Mouse (Mus musculus) MEL (cell line): ENCODE measurements around the gene Itgb3. TPM values are rescaled to one million over a fixed set of nuclear protein-coding genes. Genes with fewer than 3 reads are reported as not detected.
A peak's percentile ranks its signal among the peaks of the same experiment; 100 is the strongest.

Experiments
- DNase-seq: peaks from one replicate; pipeline ENCODE4 v3.0.0; 2011; ENCODE audit warnings: low read depth, low spot score
- H3K27ac ChIP-seq: 2 replicates; pipeline ENCODE4 v1.5.1; 2012; ENCODE audit warnings: low read depth, mild to moderate bottlenecking, control low read depth, low read length, moderate library complexity; ENCODE audit not compliant: control insufficient read depth
- H3K27me3 ChIP-seq, 2 experiments: fragments of 150-350 bp in 1 of 2; sonication (generic) in 1 of 2; 2 replicates each; pipeline ENCODE4 v1.6.1; 2012; ENCODE audit warnings: low read length in 2 of 2, mild to moderate bottlenecking in 2 of 2, improper control_type of control experiment in 1 of 2, moderate library complexity in 1 of 2; ENCODE audit not compliant: insufficient read depth in 2 of 2, control insufficient read depth in 1 of 2
- H3K36me3 ChIP-seq, 2 experiments: 2 replicates each; pipeline ENCODE4 v1.6.1; 2012 to 2014; ENCODE audit warnings: low read length in 2 of 2, improper control_type of control experiment in 1 of 2, inconsistent platforms in 1 of 2, mild to moderate bottlenecking in 1 of 2; ENCODE audit not compliant: insufficient read depth in 2 of 2, control insufficient read depth in 1 of 2
- H3K4me1 ChIP-seq, 2 experiments: fragments of 150-350 bp in 1 of 2; sonication (generic) in 1 of 2; 2 replicates each; pipeline ENCODE4 v1.6.1; 2012; ENCODE audit warnings: low read length in 2 of 2, improper control_type of control experiment in 1 of 2, mild to moderate bottlenecking in 1 of 2; ENCODE audit not compliant: insufficient read depth in 2 of 2, control insufficient read depth in 1 of 2
- H3K4me3 ChIP-seq, 2 experiments: fragments of 150-350 bp in 1 of 2; sonication (generic) in 1 of 2; 2 replicates each; pipeline ENCODE4 v1.5.1; 2012; ENCODE audit warnings: low read depth in 2 of 2, low read length in 2 of 2, mild to moderate bottlenecking in 2 of 2, moderate library complexity in 2 of 2, control low read depth in 1 of 2, improper control_type of control experiment in 1 of 2; ENCODE audit not compliant: control insufficient read depth in 1 of 2, insufficient read depth in 1 of 2
- H3K79me2 ChIP-seq: 2 replicates; pipeline ENCODE4 v1.6.1; 2012; ENCODE audit warnings: mild to moderate bottlenecking, low read length, moderate library complexity; ENCODE audit not compliant: control insufficient read depth, poor library complexity, insufficient read depth
- H3K9ac ChIP-seq: 2 replicates; pipeline ENCODE4 v1.6.1; 2012; ENCODE audit warnings: low read depth, mild to moderate bottlenecking, control low read depth, low read length, moderate library complexity; ENCODE audit not compliant: control insufficient read depth, poor library complexity, severe bottlenecking
- H3K9me3 ChIP-seq: fragments of 150-350 bp; sonication (generic); replicated peaks from 2 replicates; pipeline ENCODE4 v1.6.1; 2012; ENCODE audit warnings: mild to moderate bottlenecking, low read length, improper control_type of control experiment, moderate library complexity; ENCODE audit not compliant: insufficient read depth
- BHLHE40 ChIP-seq: IDR thresholded peaks from 2 replicates; pipeline ENCODE4 v1.6.1; 2012; ENCODE audit warnings: low read depth, mild to moderate bottlenecking, inconsistent platforms, low read length, improper control_type of control experiment, borderline replicate concordance
- CHD2 ChIP-seq: IDR thresholded peaks from 2 replicates; pipeline ENCODE4 v1.6.1; 2011; ENCODE audit warnings: low read length, improper control_type of control experiment
- CTCF ChIP-seq, 3 experiments: IDR thresholded peaks in 2 of 3; conservative IDR thresholded peaks in 1 of 3; 2 replicates each; pipeline ENCODE4 v1.5.1; 2011 to 2012; ENCODE audit warnings: low read length in 3 of 3, low read depth in 2 of 3, mild to moderate bottlenecking in 2 of 3, improper control_type of control experiment in 1 of 3, inconsistent platforms in 1 of 3, mixed read lengths in 1 of 3, moderate library complexity in 1 of 3; ENCODE audit not compliant: control insufficient read depth in 1 of 3, insufficient read depth in 1 of 3, poor library complexity in 1 of 3, severe bottlenecking in 1 of 3
- ELF1 ChIP-seq: IDR thresholded peaks from 2 replicates; pipeline ENCODE4 v1.6.1; 2014; ENCODE audit warnings: low read depth, mild to moderate bottlenecking, inconsistent platforms, low read length, improper control_type of control experiment, moderate library complexity
- GABPA ChIP-seq: IDR thresholded peaks from 2 replicates; pipeline ENCODE4 v1.6.1; 2012; ENCODE audit warnings: low read depth, mild to moderate bottlenecking, inconsistent platforms, low read length, improper control_type of control experiment, moderate library complexity
- KAT2A ChIP-seq: conservative IDR thresholded peaks from 2 replicates; pipeline ENCODE4 v1.6.1; 2012; ENCODE audit warnings: low read depth, low read length, improper control_type of control experiment, inconsistent platforms
- MAX ChIP-seq: IDR thresholded peaks from 2 replicates; pipeline ENCODE4 v1.6.1; 2011; ENCODE audit warnings: low read length, improper control_type of control experiment
- MAZ ChIP-seq: IDR thresholded peaks from 2 replicates; pipeline ENCODE4 v1.6.1; 2012; ENCODE audit warnings: low read depth, mild to moderate bottlenecking, inconsistent platforms, low read length, improper control_type of control experiment
- MXI1 ChIP-seq: IDR thresholded peaks from 2 replicates; pipeline ENCODE4 v1.6.1; 2011; ENCODE audit warnings: mild to moderate bottlenecking, low read depth, low read length, improper control_type of control experiment
- NELFE ChIP-seq: IDR thresholded peaks from 2 replicates; pipeline ENCODE4 v1.6.1; 2011; ENCODE audit warnings: low read depth, low read length, improper control_type of control experiment
- POLR2AphosphoS2 ChIP-seq: IDR thresholded peaks from 2 replicates; pipeline ENCODE4 v1.6.1; 2011; ENCODE audit warnings: low read length, improper control_type of control experiment
- RAD21 ChIP-seq: IDR thresholded peaks from 2 replicates; pipeline ENCODE4 v1.6.1; 2011; ENCODE audit warnings: mild to moderate bottlenecking, low read depth, low read length, improper control_type of control experiment
- SIN3A ChIP-seq: IDR thresholded peaks from 2 replicates; pipeline ENCODE4 v1.6.1; 2012; ENCODE audit warnings: low read length, improper control_type of control experiment, inconsistent platforms
- SMC3 ChIP-seq: IDR thresholded peaks from 2 replicates; pipeline ENCODE4 v1.6.1; 2011; ENCODE audit warnings: low read depth, low read length, improper control_type of control experiment
- TAL1 ChIP-seq: IDR thresholded peaks from 2 replicates; pipeline ENCODE4 v1.6.1; 2012; ENCODE audit warnings: mild to moderate bottlenecking, inconsistent platforms, low read length, moderate library complexity, mixed read lengths
- ZKSCAN1 ChIP-seq: IDR thresholded peaks from 2 replicates; pipeline ENCODE4 v1.6.1; 2012; ENCODE audit warnings: low read depth, mild to moderate bottlenecking, inconsistent platforms, low read length, improper control_type of control experiment, moderate library complexity
- ZMIZ1 ChIP-seq: IDR thresholded peaks from 2 replicates; pipeline ENCODE4 v1.6.1; 2012; ENCODE audit warnings: low read depth, mild to moderate bottlenecking, inconsistent platforms, low read length, improper control_type of control experiment, moderate library complexity
- polyA plus RNA-seq, 2 experiments: library from polyadenylated mRNA; stranded (reverse) in 1 of 2; unstranded in 1 of 2; fragments of >175 nt in 1 of 2; fragments of >200 nt in 1 of 2; gene quantifications; 2 replicates each; pipeline versions ENCODE4 v1.2.1 to v1.2.4; 2012; ENCODE audit warnings: low replicate concordance in 2 of 2, low read depth in 1 of 2; ENCODE audit not compliant: insufficient read length in 2 of 2, insufficient read depth in 1 of 2, missing spikeins in 1 of 2
- total RNA-seq: library from RNA; depleted of rRNA; stranded (reverse); fragments of 300-350 nt; gene quantifications from 2 replicates; pipeline ENCODE4 v1.2.3, GENCODE M21; 2012

Gene Itgb3
- total and polyA plus RNA-seq, 3 experiments, result 0.08 to 0.32 TPM; not detected in 1

DNA sequence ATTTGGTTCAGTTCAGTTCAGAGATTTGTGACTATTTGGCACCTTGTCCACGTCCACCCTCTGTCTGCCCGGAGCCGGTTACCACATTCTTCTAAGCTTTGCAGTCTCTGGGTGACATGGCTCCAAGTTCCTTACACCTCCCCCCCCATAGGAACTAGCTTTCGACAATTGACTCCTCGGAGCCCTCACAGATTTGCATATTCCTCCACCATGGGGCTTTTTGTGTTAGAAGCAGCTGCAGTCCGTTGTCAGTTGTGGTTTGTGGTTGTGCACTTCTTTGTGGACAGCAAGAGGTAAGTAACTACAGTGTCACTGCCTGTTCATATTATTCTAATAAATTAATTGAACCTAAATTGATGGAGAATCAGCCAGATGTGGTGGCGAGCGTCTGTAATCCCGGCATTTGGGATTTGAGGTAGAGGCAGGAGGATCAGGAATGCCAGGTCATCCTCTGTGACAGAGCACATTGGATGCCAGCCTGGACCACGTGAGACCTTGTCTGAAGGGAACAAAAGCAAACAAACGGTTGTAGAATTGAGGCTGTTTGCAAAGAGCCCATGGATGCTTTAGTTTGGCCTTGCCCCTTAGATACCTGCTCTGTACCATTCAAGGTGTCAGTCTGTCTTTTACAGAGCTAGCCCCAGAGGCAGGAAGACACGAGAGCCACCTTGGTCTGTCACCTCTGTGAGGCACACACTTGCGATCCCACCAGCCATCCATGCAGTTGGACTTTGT is 25.0 kb upstream of the Itgb3 start:
- no peaks in the 10 kb centered on the region for H3K79me2 ChIP-seq
- H3K9ac ChIP-seq, result no peak overlapping the region
- DNase-seq, result no peak
- H3K27me3 ChIP-seq, result no peaks in the 10 kb centered on the region
- no peaks in the 10 kb centered on the region for H3K4me1 ChIP-seq
- H3K9me3 ChIP-seq, result no peaks in the 10 kb centered on the region
- H3K4me3 ChIP-seq, result no peak overlapping the region
- H3K27ac ChIP-seq, result no peak overlapping the region
- no peak for TF ChIP-seq POLR2AphosphoS2
- no peak for TF ChIP-seq SMC3
- no peak for TF ChIP-seq NELFE
- TF ChIP-seq KAT2A, result no peak
- TF ChIP-seq ZKSCAN1, result no peak
- TF ChIP-seq ELF1, result no peak
- TF ChIP-seq SIN3A, result no peak
- H3K36me3 ChIP-seq, result no peaks in the 10 kb centered on the region

DNA sequence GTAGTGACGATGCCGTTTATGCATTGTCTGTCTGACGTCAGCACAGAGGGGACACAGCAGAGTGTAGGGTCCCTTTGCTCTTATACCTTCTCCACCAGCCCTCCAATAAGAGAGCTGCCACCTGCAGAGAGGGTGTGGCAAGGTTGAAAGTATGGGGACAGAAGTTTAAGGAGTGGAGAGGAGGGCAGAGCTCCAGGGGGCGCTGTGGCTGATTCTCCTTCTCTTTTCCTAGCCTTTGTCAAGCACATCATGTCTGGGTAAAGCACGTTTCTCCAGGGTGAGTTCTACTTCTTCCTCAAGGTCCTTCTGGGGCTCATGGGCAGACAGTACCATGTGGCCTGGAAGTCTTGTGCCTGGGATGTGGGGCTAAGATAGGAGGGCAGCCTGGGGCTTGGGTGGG is 22.3 kb upstream of the Itgb3 start:
- Histone ChIP-seq H3K9ac (no peak overlapping the region), H3K27me3 (no peaks in the 10 kb centered on the region), H3K4me3 (no peak overlapping the region), H3K79me2 (no peaks in the 10 kb centered on the region), H3K36me3 (no peaks in the 10 kb centered on the region), H3K27ac (no peak overlapping the region), H3K9me3 (no peaks in the 10 kb centered on the region), H3K4me1 (peaks cover 0 to 5% of the 10 kb centered on the region in 2 experiments; a peak in 1 of 4 replicates)
- TF ChIP-seq ZMIZ1 (no peak), MXI1 (no peak), CHD2 (no peak), CTCF (IDR thresholded peaks at IDR 0.05 in 2 of 3, conservative IDR thresholded peaks at IDR 0.05 in 1 of 3; ENCODE audit: control insufficient read depth in 1 of 3, insufficient read depth in 1 of 3, low read depth in 2 of 3, low read length in 3 of 3, poor library complexity in 1 of 3, severe bottlenecking in 1 of 3) (peak; percentile 31 to 54 (median 47); a peak in 5 of 6 replicates), MAZ (no peak), SIN3A (no peak), GABPA (no peak), SMC3 (peak; percentile 32; the same call in 1 of the 2 replicates), MAX (no peak), TAL1 (no peak), RAD21 (peak; percentile 2; the same call in 1 of the 2 replicates), BHLHE40 (no peak)
- DNase-seq, result peak; percentile 31
